Mouse (Mus musculus): Measurements from ENCODE around the gene Sik1. TPM values are rescaled to one million over a fixed set of nuclear protein-coding genes. Genes with fewer than 3 reads are reported as not detected.

Sik1 gene
- polyA plus RNA-seq, 1 experiment = 60.5 TPM

DNA sequence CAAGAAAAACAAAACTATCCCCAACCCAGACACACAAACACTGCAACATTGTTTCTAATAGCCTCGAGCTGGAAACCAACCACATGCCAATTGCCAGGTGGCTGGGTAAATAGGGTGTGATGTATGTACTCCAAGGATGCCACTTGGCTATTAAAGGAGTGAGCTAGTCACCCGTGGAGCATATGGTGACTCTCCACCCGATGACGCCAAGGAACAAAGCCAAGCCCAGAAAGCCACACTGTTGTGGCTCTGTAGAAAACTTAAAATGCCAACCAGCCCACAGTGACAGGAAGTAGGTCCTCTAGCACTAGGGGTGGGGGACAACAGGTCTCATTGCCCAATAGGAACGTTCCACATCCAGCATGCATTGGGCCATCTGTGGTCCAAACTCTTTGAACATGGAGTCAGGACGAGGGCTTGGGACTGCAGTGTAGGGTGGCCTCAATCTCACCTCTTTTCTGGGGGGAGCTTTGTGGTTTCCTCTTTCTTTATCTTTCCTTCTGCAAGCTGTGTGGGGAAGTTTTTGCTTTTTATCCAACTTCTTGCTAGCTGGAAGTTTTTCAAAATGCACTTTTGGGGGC is 15.1 kb downstream of the Sik1 start:
- no peak for DNase-seq
- TF ChIP-seq POLR2A (IDR thresholded peaks at IDR 0.05; ENCODE audit: borderline replicate concordance, extremely low read depth, low read depth, low read length) (no peak), CTCF (IDR thresholded peaks at IDR 0.05; ENCODE audit: insufficient read depth, low read length) (no peak)
- H3K4me1 ChIP-seq (ENCODE audit: control insufficient read depth, insufficient read depth, low read length) = peaks cover 36% of the 10 kb centered on the region
- H3K4me3 ChIP-seq (replicated peaks; ENCODE audit: extremely low read depth, low read depth, low read length) = no peak overlapping the region
- WGBS = 55% methylated on average over 6 of the region's 6 CpGs

DNA sequence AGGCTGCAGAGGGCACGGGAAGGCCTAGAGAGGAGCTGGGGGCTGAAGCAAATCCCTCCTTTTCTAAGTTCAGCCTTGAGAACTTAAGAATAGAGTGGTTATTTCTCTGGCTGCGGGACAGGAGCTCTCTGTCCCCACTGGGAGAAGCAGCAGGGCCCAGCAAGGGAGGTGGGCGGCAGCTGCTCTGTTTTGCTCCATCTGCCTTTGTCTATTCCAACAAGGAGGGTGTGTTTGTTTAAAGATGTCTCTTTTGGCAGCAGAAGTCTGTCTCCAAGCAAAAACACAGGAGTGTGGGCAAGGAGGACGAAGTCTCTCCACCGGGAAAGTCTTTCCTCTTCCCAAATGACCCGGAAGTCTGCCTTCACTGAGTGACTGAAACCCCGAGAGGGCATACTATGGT is 18.8 kb downstream of the Sik1 start:
- no peak for DNase-seq
- TF ChIP-seq POLR2A (IDR thresholded peaks at IDR 0.05; ENCODE audit: borderline replicate concordance, extremely low read depth, low read depth, low read length) (no peak), CTCF (IDR thresholded peaks at IDR 0.05; ENCODE audit: insufficient read depth, low read length) (no peak)
- WGBS = 46% methylated on average over 7 of the region's 7 CpGs
- Histone ChIP-seq H3K4me1 (ENCODE audit: control insufficient read depth, insufficient read depth, low read length) (peaks cover 31% of the 10 kb centered on the region), H3K4me3 (replicated peaks; ENCODE audit: extremely low read depth, low read depth, low read length) (no peak overlapping the region)

DNA sequence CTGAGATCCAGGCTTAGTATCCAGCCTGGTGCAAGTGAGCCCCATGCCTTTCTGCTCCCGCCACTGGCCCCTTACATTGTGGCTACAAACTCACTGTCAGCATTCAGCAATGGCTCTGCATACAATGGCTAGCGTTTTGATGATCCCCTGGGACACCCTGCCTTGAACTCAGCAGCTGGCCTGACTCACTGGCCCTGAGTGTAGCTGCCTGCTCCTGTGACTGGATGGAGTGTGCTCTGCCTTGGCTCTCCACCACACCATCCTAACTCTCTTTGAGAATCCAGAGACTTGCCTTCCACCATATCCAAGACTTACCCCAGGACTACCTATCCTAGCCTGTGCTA is 19.4 kb downstream of the Sik1 start:
- no peak for TF ChIP-seq CTCF (IDR thresholded peaks at IDR 0.05; ENCODE audit: insufficient read depth, low read length)
- TF ChIP-seq POLR2A (IDR thresholded peaks at IDR 0.05; ENCODE audit: borderline replicate concordance, extremely low read depth, low read depth, low read length) = no peak
- H3K4me3 ChIP-seq (replicated peaks; ENCODE audit: extremely low read depth, low read depth, low read length) = no peak overlapping the region
- WGBS = 79% methylated on average over 2 of the region's 2 CpGs
- peaks cover 26% of the 10 kb centered on the region for H3K4me1 ChIP-seq (ENCODE audit: control insufficient read depth, insufficient read depth, low read length)
- DNase-seq = no peak

DNA sequence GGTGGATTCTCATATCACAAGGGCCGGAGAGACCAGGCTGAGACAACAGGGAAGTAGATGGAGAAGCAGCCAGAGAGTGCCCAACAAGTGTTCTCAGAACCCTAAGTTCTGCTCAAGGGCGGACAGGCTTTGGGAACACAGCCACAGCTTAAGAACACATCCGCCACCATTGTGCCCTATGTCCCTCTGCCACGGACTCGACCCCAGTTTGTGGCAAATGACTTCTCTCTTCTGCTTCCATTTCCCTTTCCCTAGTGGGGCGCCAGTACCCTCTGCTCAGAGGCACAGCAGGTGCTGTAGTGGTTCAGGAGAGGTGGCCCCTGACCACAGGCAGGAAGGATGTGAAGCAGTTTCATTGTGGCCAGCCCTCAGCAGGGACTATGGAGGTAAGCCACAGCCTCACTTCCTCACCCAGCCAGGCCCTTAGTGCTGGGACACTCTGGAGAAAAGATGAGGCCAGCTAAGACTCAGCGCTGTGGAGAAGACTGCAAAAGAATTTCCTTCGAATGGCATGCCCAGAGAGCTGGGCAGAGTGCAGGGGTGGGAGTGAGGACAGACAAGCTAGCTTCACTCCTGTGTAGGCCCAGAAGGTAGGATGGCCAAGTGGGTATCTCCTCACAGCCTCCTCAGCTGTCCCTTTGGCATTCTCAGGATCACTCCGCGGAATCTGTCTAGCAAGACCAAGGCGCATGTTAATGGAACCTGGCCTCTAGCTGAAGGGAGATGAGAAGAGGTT is 19.9 kb downstream of the Sik1 start:
- TF ChIP-seq POLR2A (IDR thresholded peaks at IDR 0.05; ENCODE audit: borderline replicate concordance, extremely low read depth, low read depth, low read length) (no peak), CTCF (IDR thresholded peaks at IDR 0.05; ENCODE audit: insufficient read depth, low read length) (no peak)
- DNase-seq = no peak
- Histone ChIP-seq H3K4me1 (ENCODE audit: control insufficient read depth, insufficient read depth, low read length) (peaks cover 26% of the 10 kb centered on the region), H3K4me3 (replicated peaks; ENCODE audit: extremely low read depth, low read depth, low read length) (no peak overlapping the region)
- whole genome bisulfite sequencing = 78% methylated on average over 11 of the region's 11 CpGs

DNA sequence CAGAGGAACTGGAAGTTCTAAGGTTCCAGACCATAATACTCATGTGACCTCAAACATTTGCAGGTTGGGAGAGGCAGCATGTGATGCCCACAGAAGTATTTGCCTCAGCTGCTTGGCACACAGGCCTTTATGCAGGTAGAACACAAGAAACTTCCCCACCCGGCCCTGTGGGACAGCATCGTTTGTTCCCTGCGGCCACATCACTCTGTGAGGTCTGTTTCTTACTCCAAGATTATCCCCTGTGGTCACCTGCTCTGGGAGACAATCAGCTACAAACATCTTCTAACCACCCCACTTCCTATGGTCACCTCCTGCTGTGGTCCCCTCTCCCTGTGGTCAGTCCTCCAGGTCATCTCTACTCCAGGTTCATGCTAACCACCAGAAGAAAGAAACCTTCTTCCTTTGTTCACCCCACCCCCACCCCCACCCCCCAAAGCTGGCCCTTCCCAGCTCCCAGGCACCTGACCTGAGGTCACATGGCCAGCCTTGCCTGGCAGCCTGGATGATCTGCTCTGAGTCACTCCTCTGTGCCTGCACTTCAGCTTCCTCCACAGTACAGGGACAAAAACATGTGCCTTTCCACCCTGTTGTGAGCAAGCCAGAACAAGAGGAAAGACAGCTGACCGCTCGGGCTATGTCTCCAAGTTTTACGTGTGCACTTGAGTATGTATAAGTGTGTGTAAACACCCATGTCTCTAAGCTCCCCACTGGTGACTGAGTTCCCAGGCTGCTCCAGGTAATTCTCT is 21.1 kb downstream of the Sik1 start:
- no peak for DNase-seq
- WGBS = 45% methylated on average over 6 of the region's 6 CpGs
- no peak overlapping the region for H3K4me3 ChIP-seq (replicated peaks; ENCODE audit: extremely low read depth, low read depth, low read length)
- H3K4me1 ChIP-seq (ENCODE audit: control insufficient read depth, insufficient read depth, low read length) = peaks cover 26% of the 10 kb centered on the region
- TF ChIP-seq CTCF (IDR thresholded peaks at IDR 0.05; ENCODE audit: insufficient read depth, low read length) = no peak
- 0 out of 2 replicates have a peak, but pooled peaks have one; percentile 14 for TF ChIP-seq POLR2A (IDR thresholded peaks at IDR 0.05; ENCODE audit: borderline replicate concordance, extremely low read depth, low read depth, low read length)

DNA sequence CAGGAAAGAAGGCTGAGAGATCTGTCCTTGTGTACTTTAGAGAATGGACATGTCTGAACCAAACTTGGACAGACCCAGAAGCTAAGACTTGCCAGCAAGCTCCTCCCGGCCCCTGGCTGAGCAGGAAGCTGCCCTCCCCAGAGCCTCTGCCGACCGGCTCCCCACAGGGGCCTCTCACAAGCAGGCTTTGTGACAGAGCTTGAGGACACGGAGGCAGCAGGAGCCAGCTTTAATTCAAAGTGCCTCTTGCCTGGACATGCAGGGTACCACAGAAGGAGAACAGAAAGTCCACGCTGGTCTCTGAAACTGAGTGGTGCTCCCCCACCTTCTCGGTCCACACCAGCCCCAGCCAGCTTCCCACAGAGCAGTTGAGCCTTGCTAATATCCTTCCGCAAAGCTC is 21.9 kb downstream of the Sik1 start:
- 28% methylated on average over 7 of the region's 7 CpGs for WGBS
- Histone ChIP-seq H3K4me1 (ENCODE audit: control insufficient read depth, insufficient read depth, low read length) (peaks cover 26% of the 10 kb centered on the region), H3K4me3 (replicated peaks; ENCODE audit: extremely low read depth, low read depth, low read length) (no peak overlapping the region)
- DNase-seq = no peak
- TF ChIP-seq CTCF (IDR thresholded peaks at IDR 0.05; ENCODE audit: insufficient read depth, low read length) (no peak), POLR2A (IDR thresholded peaks at IDR 0.05; ENCODE audit: borderline replicate concordance, extremely low read depth, low read depth, low read length) (no peak)

DNA sequence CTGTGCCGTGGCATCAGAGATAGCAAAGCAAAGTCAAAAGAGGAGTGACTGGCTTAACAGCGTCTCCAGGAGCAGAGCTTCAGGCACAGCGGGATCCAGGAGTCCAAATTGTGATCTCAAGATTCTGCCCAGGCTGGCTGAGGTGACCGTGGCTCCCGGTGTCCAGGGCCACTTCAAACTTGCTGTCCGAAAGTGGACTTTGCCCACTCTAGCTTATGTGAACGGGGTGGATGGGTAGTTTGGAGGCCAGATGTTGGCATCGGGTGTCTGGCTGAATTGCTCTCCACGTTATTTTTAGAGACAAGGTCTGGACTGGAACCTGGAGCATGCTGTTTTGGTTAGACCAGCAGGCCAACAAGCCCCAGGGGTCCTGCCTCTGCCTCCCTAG is 23.0 kb downstream of the Sik1 start:
- Histone ChIP-seq H3K4me1 (ENCODE audit: control insufficient read depth, insufficient read depth, low read length) (peaks cover 30% of the 10 kb centered on the region), H3K4me3 (replicated peaks; ENCODE audit: extremely low read depth, low read depth, low read length) (no peak overlapping the region)
- no peak for DNase-seq
- TF ChIP-seq CTCF (IDR thresholded peaks at IDR 0.05; ENCODE audit: insufficient read depth, low read length) (no peak), POLR2A (IDR thresholded peaks at IDR 0.05; ENCODE audit: borderline replicate concordance, extremely low read depth, low read depth, low read length) (no peak)
- 89% methylated on average over 9 of the region's 9 CpGs for WGBS

DNA sequence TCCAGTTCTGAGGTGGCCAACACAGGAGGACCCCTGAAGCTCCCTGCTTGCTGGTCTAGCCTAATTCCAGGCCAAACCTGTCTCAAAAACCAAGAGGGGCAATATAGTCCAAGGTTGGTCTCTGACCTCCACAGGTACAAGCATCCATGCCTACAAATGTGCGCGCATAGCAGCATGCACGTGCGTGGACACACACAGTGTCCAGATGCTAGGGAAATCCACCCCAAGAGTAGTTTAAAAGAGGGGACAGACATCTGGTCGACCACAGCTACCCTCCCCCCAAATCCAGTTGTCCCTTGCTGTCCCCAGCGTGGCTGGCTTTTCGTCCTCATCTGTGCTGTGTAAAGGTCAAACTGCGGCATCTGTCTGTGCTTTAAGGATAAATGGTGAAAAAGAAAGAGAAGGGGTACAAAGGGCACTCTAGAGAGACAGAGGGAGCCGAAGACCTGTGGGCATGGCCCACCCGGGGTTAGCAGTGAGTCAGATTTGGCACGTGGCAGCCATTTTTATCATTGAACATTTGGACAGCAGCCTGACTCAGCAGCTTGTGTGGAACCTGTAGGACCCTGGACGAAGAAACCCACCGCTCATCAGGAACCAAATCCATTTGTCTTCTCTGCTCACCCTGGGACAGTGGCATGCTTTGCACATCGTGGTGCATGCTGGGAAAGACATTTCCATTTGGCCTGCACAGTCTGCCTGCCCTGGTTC is 23.6 kb downstream of the Sik1 start:
- 90% methylated on average over 14 of the region's 14 CpGs for WGBS
- DNase-seq = no peak
- TF ChIP-seq CTCF (IDR thresholded peaks at IDR 0.05; ENCODE audit: insufficient read depth, low read length) = no peak
- no peak for TF ChIP-seq POLR2A (IDR thresholded peaks at IDR 0.05; ENCODE audit: borderline replicate concordance, extremely low read depth, low read depth, low read length)
- H3K4me3 ChIP-seq (replicated peaks; ENCODE audit: extremely low read depth, low read depth, low read length) = no peak overlapping the region
- peaks cover 34% of the 10 kb centered on the region for H3K4me1 ChIP-seq (ENCODE audit: control insufficient read depth, insufficient read depth, low read length)

DNA sequence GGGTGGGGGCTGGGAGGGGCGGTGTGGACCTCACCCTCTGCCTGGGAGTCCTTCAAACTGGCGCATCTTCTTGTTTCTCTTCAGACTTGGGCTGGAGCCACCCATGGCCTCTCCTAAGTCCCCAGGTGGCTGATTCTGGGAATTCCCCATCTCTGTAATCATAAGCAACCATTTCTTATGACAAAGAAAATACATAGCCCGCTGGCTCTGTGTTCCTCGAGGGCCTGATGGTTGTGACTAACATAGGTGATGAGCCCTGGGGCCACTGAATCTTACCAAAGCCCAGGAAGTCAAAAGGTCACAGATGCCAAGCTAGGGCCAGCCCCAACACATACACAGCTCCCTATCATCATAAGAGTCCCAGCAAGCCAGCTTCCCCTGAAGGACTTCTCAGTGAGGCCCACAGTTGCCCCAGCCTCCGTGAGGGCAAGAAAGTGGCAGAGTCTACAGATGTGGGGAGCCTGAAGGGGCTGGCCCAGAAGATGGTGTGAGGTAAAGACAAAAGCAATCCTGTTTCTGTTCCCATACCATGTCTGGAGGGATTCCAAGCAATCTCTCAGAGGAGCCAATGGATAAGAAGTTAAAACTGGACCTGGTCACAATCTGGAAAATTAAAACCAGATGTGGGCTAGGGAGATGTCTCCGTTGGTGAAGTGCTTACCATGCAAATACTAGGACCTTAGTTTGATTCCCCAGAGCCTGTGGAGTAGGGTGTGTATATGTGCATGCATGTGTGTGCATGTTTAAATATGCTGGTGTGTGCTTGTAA is 24.3 kb downstream of the Sik1 start:
- TF ChIP-seq POLR2A (IDR thresholded peaks at IDR 0.05; ENCODE audit: borderline replicate concordance, extremely low read depth, low read depth, low read length) (no peak), CTCF (IDR thresholded peaks at IDR 0.05; ENCODE audit: insufficient read depth, low read length) (no peak)
- Histone ChIP-seq H3K4me3 (replicated peaks; ENCODE audit: extremely low read depth, low read depth, low read length) (no peak overlapping the region), H3K4me1 (ENCODE audit: control insufficient read depth, insufficient read depth, low read length) (peaks cover 34% of the 10 kb centered on the region)
- 65% methylated on average over 6 of the region's 6 CpGs for WGBS
- no peak for DNase-seq
